Mouse (Mus musculus) heart, adult 2 months (tissue): Measurements from ENCODE around the gene Snap29.

Source experiments
- CTCF ChIP-seq: fragments of 200-600 bp; IDR thresholded peaks from 2 replicates; pipeline ENCODE4 v1.8.1; 2022; ENCODE audit warnings: antibody characterized with exemption, mild to moderate bottlenecking, moderate library complexity
- POLR2A ChIP-seq: fragments of 200-500 bp; IDR thresholded peaks from 2 replicates; pipeline ENCODE4 v1.6.1; 2011; ENCODE audit warnings: mild to moderate bottlenecking, low read depth, low read length, control low read depth; ENCODE audit not compliant: insufficient read depth

DNA sequence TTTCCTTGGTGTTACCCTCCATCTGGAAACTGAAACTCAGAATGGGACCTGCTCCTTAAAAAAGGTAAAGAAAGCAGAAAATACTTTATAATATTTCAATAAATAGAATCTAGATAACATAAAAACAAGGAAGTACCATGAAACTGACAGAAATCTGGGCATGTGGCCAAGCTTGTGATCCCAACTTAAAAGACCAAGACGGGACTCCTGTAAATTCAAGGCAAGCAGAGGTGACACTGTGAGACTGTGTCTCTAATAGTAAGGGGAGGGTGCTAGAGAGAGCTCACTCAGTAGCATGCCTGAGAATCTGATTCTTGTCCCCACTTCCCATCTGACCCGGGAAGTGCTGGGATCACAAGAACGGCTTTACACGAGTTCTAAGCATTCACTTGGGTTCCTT is 13.0 kb upstream of the Snap29 start:
- TF ChIP-seq POLR2A, result no peak
- TF ChIP-seq CTCF, result no peak
